Mouse (Mus musculus) spleen, adult 12 weeks (tissue): ENCODE measurements around the gene Scg5.

Experiments used
- DNase-seq: peaks from one replicate; pipeline ENCODE4 v3.0.0; 2022; ENCODE audit warnings: low spot score

Gene Scg5

GRCm38 (mm10) chr2:113828943-113829882 is at the start of gene Scg5:
Gene Scg5 (minus strand): TSS chr2:113829121.
- no peak for DNase-seq

GRCm38 (mm10) chr2:113870115-113870514 is 41.2 kb upstream of the Scg5 start:
- DNase-seq = no peak

GRCm38 (mm10) chr2:113868404-113868803 is 39.5 kb upstream of the Scg5 start:
- no peak for DNase-seq

DNA sequence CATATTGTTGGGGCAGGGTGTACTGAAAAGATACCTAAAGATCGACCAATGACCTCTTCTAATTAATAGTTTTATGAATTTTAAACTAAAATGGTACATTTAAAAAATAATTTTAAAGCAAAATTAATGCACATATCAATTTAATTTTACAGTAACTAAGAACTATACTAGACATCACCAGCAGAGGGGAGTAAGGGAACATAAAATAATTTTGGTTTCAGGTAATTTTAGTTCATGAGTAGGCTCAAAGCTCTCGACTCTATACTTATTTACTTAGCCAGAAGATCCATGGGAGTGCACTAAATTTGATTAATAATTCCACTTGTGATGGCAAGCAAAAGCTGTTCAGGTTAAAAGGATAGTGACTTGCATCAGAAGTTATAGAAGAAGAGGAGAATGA is 37.2 kb upstream of the Scg5 start:
- no peak for DNase-seq

DNA sequence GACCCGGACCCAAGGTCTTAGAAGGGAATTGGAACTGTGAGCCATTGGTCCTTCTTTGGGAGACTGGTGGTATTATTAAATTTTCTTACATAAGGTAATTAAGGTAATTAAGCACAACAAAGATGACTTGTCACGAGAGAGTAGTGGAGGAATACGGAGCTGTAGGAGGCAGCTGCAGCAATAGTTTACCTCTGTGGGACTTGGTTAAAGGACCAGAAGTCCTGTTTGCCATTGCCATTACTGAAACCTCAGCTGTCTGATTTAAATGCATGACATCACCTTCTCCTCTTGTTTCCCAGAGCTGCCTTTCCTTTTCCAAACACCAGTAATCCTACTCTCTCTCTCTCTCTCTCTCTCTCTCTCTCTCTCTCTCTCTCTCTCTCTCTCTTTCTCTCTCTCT is 20.2 kb upstream of the Scg5 start:
- no peak for DNase-seq

DNA sequence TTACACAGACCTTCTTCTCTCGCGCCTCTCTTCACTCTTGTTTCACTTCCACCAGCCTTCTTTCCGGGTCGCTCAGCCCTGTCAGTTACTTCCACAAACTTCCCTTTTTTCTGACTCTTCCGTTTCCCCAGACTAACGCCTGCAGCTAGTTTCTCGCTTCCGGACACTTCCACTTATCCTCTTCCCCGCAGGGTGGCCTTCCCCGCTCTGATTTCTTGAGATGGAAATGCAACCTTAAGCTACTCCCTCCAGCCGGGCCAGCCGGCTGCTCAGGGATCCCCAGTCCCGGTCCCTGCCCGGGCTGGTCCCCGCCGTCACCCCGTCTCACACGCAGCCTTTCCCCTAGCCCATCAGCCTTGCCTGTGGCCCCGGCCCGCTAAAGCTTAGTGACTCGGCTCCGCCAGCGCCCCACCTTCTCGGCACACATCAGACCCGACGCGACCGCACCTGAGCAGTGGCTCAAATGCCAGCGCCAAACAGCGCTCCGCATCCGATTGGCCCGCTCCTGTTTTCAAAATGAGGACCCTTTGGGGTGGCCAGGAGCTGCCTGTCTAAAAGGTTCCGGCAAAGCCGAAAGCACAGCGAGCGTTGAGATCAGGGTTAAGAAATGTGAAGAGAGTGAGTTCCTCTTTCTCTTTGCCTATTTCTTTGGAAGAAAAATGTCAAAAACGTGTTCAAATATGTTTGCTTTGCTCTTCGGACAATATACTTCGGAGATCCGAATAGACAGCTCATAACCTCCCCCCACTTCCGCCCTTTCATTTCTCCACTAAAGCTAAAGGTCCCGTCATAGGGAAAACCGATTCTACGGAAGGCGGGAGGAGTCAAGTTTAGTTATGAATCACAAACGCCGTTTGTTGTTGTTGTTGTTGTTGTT is 19.6 kb upstream of the Scg5 start, which contains the start of gene Arhgap11a:
Gene Arhgap11a (minus strand): TSS at position 417 of the 877 bp plus-strand sequence.
- peak; percentile 91 for DNase-seq

- DNase-seq = no peak
Observed at GRCm38 (mm10) chr2:113847678-113848244, 18.8 kb upstream of the Scg5 start.

DNA sequence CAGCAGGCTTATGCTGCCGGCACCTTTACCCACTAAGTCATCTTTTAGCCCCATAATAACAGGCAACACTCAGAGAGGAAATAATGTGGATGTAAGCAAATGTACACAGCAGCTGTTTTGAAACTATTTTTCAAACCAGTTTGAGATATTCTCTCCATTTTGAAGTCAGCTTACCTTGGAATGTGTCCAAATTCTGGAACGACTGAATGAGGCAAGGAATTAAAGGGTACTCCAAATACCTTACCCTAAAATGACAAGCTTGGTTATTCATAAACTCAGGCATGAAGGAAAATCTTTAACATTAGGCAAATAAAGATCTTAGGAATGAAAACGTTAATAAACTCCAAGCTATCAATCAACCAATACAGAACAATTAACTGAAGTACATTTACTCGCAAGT is 16.2 kb upstream of the Scg5 start:
- no peak for DNase-seq

- DNase-seq = no peak
Observed at GRCm38 (mm10) chr2:113841656-113842437, 12.9 kb upstream of the Scg5 start.

DNA sequence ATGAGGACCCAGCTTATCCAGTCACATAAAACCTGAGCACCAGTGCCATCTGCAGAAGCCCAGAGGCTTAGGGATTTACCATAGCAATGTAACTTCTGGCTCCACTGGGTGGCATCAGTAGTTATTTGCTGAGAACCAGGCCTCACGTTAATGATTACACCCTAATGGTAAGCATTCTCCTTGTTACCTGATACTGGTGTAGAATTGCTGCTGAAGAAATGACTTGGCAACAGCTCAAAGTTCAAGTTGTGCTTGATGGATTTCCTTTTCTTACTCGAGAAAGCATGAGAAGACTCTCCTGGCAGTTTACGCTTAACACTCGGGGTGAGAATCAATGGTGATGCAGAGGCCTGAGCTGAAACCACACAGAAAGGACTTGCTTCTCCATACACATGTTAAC is 10.6 kb upstream of the Scg5 start:
- no peak for DNase-seq

DNA sequence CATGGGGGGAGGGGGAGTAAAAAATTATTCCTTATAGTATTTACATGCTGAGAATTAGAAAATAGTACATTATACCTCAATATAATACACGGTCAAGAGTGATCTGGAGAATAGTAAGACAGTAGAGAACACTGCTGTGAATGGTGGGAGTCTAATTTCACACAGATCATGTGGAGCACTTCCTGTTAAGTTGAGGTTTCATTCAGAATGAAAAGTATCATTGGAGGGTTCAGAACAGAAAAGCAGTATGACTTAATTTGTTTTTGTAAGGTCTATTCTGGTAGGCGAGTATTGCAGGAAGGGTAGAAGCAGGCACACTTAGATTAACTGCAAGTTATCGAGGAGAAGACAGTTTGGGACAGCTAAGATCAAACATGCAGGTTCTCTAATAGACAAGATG is 6.3 kb upstream of the Scg5 start:
- DNase-seq = no peak

GRCm38 (mm10) chr2:113828086-113828942 is 607 bp downstream of the Scg5 start:
- no peak for DNase-seq

GRCm38 (mm10) chr2:113823909-113824308 is 5.0 kb downstream of the Scg5 start:
- no peak for DNase-seq

GRCm38 (mm10) chr2:113822367-113822766 is 6.6 kb downstream of the Scg5 start:
- no peak for DNase-seq

- no peak for DNase-seq
Observed at GRCm38 (mm10) chr2:113821176-113821734, 7.7 kb downstream of the Scg5 start.

DNA sequence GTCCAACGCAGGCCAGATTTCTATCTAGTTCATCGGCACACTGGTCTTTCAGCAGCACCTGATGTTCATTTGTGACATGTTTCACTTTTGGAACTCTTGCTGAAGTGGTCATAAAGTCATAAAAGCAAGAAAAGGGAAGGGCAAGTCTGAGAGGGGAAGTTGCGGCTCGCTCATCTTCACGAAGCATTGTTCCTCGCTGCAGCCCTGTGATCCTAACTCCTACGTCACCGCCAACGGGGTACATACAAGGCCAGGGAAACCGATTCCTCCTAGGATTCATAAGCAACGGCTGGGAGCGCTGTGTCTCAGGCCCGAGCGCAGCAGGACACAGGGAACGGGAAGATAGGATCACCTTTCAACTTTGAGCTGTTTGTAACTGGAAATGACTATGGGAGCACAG is 8.8 kb downstream of the Scg5 start:
- no peak for DNase-seq

- DNase-seq = no peak
Observed at GRCm38 (mm10) chr2:113817681-113818606, 11.0 kb downstream of the Scg5 start.

DNA sequence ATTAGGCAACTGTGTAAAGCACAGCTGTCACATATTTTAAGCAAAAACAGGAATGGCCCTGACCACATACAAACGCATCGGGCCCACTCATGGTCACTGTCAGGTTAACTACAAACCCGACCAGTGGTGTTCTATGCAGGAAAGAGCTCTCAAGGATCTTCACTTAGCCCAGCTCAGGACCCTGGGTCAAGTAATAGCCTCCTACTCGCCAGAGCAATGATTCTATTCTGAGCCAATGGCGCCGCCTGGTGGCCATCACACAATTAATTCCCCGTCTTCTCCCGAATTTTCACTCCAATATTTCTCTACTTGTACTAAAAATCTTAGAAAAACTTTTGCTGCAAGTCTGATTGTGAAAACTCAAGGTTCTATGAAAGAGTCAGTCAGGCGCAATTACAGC is 21.3 kb downstream of the Scg5 start:
- DNase-seq = no peak
